ENCODE assay signal across 7 mouse cellular contexts in the genomic region with DNA sequence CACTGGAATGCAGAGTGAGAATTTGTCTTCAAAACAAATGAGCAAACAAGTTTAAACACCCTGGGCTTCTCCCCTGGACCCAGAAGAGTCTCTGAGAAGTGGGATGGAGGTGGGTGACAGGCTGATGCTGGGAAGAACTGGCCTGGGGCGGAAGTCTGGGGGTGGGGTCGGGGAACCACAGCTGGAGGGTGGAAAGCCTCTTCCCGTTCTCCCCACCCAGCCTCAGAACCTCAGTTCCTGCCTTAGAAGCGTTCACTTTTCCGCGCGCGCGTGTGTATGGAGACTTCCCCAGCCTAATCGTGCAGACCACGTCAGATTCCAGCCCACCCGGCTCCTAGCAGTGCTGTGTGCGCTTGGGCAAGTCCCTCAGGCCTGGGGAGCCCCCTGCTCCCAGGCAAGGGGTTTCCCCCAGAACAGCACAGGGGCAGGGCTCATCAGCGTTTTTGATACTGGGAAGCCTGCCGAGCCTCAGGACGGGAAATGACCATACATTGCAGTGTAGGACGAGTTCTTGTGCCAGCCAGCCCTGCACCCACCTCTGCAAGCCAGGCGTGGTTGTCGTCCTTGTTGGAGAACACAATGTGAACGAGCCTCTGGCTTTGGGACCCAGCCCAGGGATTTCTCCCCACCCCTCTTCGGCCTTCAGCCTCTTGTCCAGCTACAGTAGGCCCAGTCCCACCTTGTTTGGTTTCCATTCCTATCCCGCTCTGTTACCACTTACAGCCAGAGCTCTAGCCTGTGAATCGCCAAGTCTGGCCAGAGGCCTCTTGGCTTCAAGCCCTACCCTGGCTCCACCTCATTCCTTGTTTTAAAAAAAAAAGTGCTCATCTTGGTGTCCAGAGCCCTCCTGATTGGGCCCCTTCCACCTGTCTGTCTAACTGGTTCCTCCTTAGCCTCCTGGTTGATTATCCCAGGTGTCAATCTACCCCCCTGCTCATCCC. TPM values are rescaled to one million over a fixed set of nuclear protein-coding genes. Genes with fewer than 3 reads are reported as not detected.
DNase-seq lines count a peak whose midpoint lies in the region; ATAC-seq and TF ChIP-seq lines count a peak whose summit lies in the region.

No protein-coding gene starts in this region.

- ATAC-seq in forebrain, embryonic 15.5 days (replicated peaks), result peak; percentile 34
- ATAC-seq in hematopoietic stem cell, adult 5-6 weeks (replicated peaks in 1 of 2; ENCODE audit: insufficient read depth in 1 of 2, low FRiP score in 2 of 2, low TSS enrichment in 1 of 2, low read depth in 1 of 2, poor library complexity in 2 of 2, severe bottlenecking in 2 of 2), result peak; percentile 32 to 34

- peak overlapping the region; percentile 82 for H3K4me3 ChIP-seq in ES-E14 (ENCODE audit: insufficient read depth in 1 of 2, low read depth in 1 of 2, low read length in 2 of 2, poor library complexity in 1 of 2, severe bottlenecking in 1 of 2)
- peak overlapping the region; percentile 88 for H3K4me3 ChIP-seq in bone marrow, adult 2 months (replicated peaks; ENCODE audit: control insufficient read depth, low read depth, low read length)
- peak overlapping the region; percentile 86 for H3K4me3 ChIP-seq in forebrain, embryonic 15.5 days

- H3K27ac ChIP-seq in ES-E14 (ENCODE audit: insufficient read depth, low read depth, low read length, poor library complexity, severe bottlenecking), result peak overlapping the region; percentile 83
- H3K27ac ChIP-seq in bone marrow, adult 2 months (ENCODE audit: control insufficient read depth, insufficient read depth, low read depth, low read length, poor library complexity), result peak overlapping the region; percentile 96
- peak overlapping the region; percentile 96 for H3K27ac ChIP-seq in forebrain, embryonic 15.5 days (replicated peaks)

- H3K36me3 ChIP-seq in ES-E14 (ENCODE audit: control insufficient read depth, insufficient read depth, low read length, poor library complexity, severe bottlenecking), result no peaks in the 10 kb centered on the region; the same call in 1 of the 2 replicates
- H3K36me3 ChIP-seq in forebrain, embryonic 15.5 days, result no peaks in the 10 kb centered on the region

- no peaks in the 10 kb centered on the region for H3K9me3 ChIP-seq in ES-E14 (ENCODE audit: control insufficient read depth, insufficient read depth, low read depth, low read length)
- no peaks in the 10 kb centered on the region for H3K9me3 ChIP-seq in forebrain, embryonic 15.5 days

- TF ChIP-seq CTCF in bone marrow, adult 2 months (IDR thresholded peaks at IDR 0.05; ENCODE audit: control insufficient read depth, insufficient read depth, low read length), result no peak

- peak; percentile 77 for DNase-seq in ES-E14 (ENCODE audit: low read depth, low spot score)
- DNase-seq in layer of hippocampus, postnatal 25 days (ENCODE audit: extremely low spot score in 1 of 2, low spot score in 1 of 2), result peak; percentile 35 to 45
- DNase-seq in mesoderm, embryonic 11.5 days (ENCODE audit: low read depth, low spot score), result peak; percentile 47
- peak; percentile 63 to 71 for DNase-seq in spleen, adult 18-20 months

- in situ Hi-C loops in ES-E14 (cut with MboI; ENCODE audit: low sequenced_read_pairs in 2 of 2, unreplicated experiment in 2 of 2), result no loop called here

- peak; percentile 60; the same call in 1 of the 2 replicates for TF ChIP-seq POLR2A in bone marrow, adult 2 months (IDR thresholded peaks at IDR 0.05; ENCODE audit: borderline replicate concordance, control insufficient read depth, low read depth, low read length)

- H3K27me3 ChIP-seq in forebrain, embryonic 15.5 days, result no peaks in the 10 kb centered on the region

- WGBS in bone marrow, adult 2 months, result 4% methylated on average over 23 of the region's 23 CpGs
- 16% methylated on average over 23 of the region's 23 CpGs for WGBS in forebrain, embryonic 15.5 days

- H3K4me1 ChIP-seq in ES-E14 (ENCODE audit: control insufficient read depth in 2 of 2, insufficient read depth in 2 of 2, low read length in 2 of 2, poor library complexity in 1 of 2), result peaks cover 13 to 33% of the 10 kb centered on the region in 2 experiments
- peaks cover 6% of the 10 kb centered on the region for H3K4me1 ChIP-seq in bone marrow, adult 2 months (ENCODE audit: control insufficient read depth, insufficient read depth, low read length)
- peaks cover 34% of the 10 kb centered on the region for H3K4me1 ChIP-seq in forebrain, embryonic 15.5 days

- H3K9ac ChIP-seq in ES-E14 (ENCODE audit: insufficient read depth, low read depth, low read length, poor library complexity, severe bottlenecking), result peak overlapping the region; percentile 85
- H3K9ac ChIP-seq in forebrain, embryonic 15.5 days (replicated peaks), result peak overlapping the region; percentile 98

- H3K4me2 ChIP-seq in forebrain, embryonic 15.5 days (replicated peaks), result peak overlapping the region; percentile 60

TF ChIP-seq in ES-E14, 5 proteins besides CTCF, POLR2A, EP300 and RAD21:
- TF ChIP-seq MAFK (IDR thresholded peaks at IDR 0.05; ENCODE audit: insufficient read depth, low read depth, low read length), result no peak
- TF ChIP-seq ZNF384 (IDR thresholded peaks at IDR 0.05; ENCODE audit: low read depth, low read length), result peak; percentile 86

RNA-seq across cellular contexts. Expression of a gene that starts 4.1 kb away (rescaled TPM):
- total RNA-seq in ES-E14 (2012; rRNA removed), result 44.2 and 76.2 TPM in 2 replicates
- polyA plus RNA-seq in bone marrow, adult 2 months (2011; ENCODE audit: insufficient read depth, insufficient read length, low replicate concordance, missing spikeins), result 73.7 and 144 TPM in 2 replicates
- 246 TPM in 2 replicates for polyA plus RNA-seq in forebrain, embryonic 15.5 days (2015; fragmentation: Nextera tagmentation; extraction: Ambion mirVana)
- 89.4 and 90.0 TPM in 2 replicates for total RNA-seq in hematopoietic stem cell, adult 5-6 weeks (2017)
- 100 to 1,000 TPM; 108 to 126 TPM for total RNA-seq in layer of hippocampus, postnatal 25 days (2021)

RNA-seq across cellular contexts. Expression of a gene that starts 24.8 kb away (rescaled TPM):
- total RNA-seq in ES-E14 (2012; rRNA removed), result 16.3 and 17.3 TPM in 2 replicates
- 4.3 and 6.2 TPM in 2 replicates for polyA plus RNA-seq in bone marrow, adult 2 months (2011; ENCODE audit: insufficient read depth, insufficient read length, low replicate concordance, missing spikeins)
- polyA plus RNA-seq in forebrain, embryonic 15.5 days (2015; fragmentation: Nextera tagmentation; extraction: Ambion mirVana), result 4.3 and 4.4 TPM in 2 replicates
- 4.8 and 6.6 TPM in 2 replicates for total RNA-seq in hematopoietic stem cell, adult 5-6 weeks (2017)
- 100 to 1,000 TPM; 548 to 608 TPM for total RNA-seq in layer of hippocampus, postnatal 25 days (2021)

RNA-seq across cellular contexts. Expression of a gene that starts 36.5 kb away (rescaled TPM):
- 14.5 and 28.2 TPM in 2 replicates for total RNA-seq in ES-E14 (2012; rRNA removed)
- polyA plus RNA-seq in bone marrow, adult 2 months (2011; ENCODE audit: insufficient read depth, insufficient read length, low replicate concordance, missing spikeins), result 38.2 and 59.6 TPM in 2 replicates
- 0.36 TPM in 1 of 2 replicates, not detected in the other for polyA plus RNA-seq in forebrain, embryonic 15.5 days (2015; fragmentation: Nextera tagmentation; extraction: Ambion mirVana)
- total RNA-seq in hematopoietic stem cell, adult 5-6 weeks (2017), result 4.3 and 13.0 TPM in 2 replicates
- total RNA-seq in layer of hippocampus, postnatal 25 days (2021), result 1 to 10 TPM; 2.3 to 4.2 TPM

Comparison
In these comparisons a context has a peak if more than half of its experiments do, and no peak if none do; other contexts are left out.
1. Peak in every context shown above with its lines: DNase-seq, ATAC-seq, H3K4me3 ChIP-seq and H3K27ac ChIP-seq.
2. RNA of a gene that starts 24.8 kb away (total RNA-seq): 548 to 608 TPM in layer of hippocampus, postnatal 25 days; 16.3 to 17.3 TPM in ES-E14 and 4.8 to 6.6 TPM in hematopoietic stem cell, adult 5-6 weeks; every median in the first group is over 10 times any median in the second.